Mouse (Mus musculus): ENCODE data around the gene Pced1b.

DNA sequence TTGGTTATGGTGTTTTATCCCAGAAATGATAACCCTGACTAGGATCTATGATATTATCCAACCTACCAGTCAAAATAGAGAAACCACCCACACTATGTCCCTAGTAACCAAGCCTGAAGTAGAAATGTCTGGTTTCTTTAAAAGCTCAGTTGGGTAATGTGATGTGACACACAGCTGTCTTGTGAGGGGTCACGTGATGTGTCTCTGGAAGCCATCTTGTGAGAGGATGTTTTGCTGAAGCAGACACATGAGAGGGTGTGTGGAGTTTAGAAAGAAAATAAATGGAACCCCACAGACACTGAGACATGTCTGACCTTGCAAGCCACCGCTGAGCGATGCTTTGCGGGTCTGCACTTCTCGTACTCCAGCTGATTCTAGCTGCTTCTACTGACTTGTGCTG is 30.1 kb upstream of the Pced1b start:
- TF ChIP-seq POLR2A (IDR thresholded peaks at IDR 0.05; ENCODE audit: insufficient read depth, low read length) (no peak), CTCF (IDR thresholded peaks at IDR 0.05; ENCODE audit: low read depth, low read length) (no peak), EP300 (IDR thresholded peaks at IDR 0.05; ENCODE audit: insufficient read depth, low read depth, low read length) (no peak)
